In genomic region chr11:103093306-103093705, GRCm38 (mm10) we compare ENCODE assay signal across 2 mouse cellular contexts.
TF ChIP-seq lines count a peak whose summit lies in the region.

No protein-coding gene starts in this region.

TF ChIP-seq in C2C12, 6 proteins besides CTCF, POLR2A, EP300 and RAD21 (continued from another document):
- no peak for TF ChIP-seq CEBPB (IDR thresholded peaks at IDR 0.05; ENCODE audit: low read depth)
- no peak for TF ChIP-seq USF1 (IDR thresholded peaks at IDR 0.05; ENCODE audit: low read depth)
TF ChIP-seq in C2C12: peak in this region for 0.

TF ChIP-seq in MEL, 35 proteins besides CTCF, POLR2A, EP300 and RAD21 (continued from another document):
- TF ChIP-seq USF2 (IDR thresholded peaks at IDR 0.05; ENCODE audit: borderline replicate concordance in 1 of 2, insufficient read depth in 1 of 2, low read depth in 1 of 2, low read length in 2 of 2), result no peak
- peak; percentile 46; the same call in 1 of the 2 replicates for TF ChIP-seq TAL1 (IDR thresholded peaks at IDR 0.05; ENCODE audit: low read length)
- TF ChIP-seq MAX (IDR thresholded peaks at IDR 0.05; ENCODE audit: low read length), result no peak
- TF ChIP-seq ETS1 (IDR thresholded peaks at IDR 0.05; ENCODE audit: low read depth, low read length), result peak; percentile 52; the same call in 1 of the 2 replicates
- TF ChIP-seq MAFK (IDR thresholded peaks at IDR 0.05; ENCODE audit: borderline replicate concordance, low read depth, low read length), result no peak
- TF ChIP-seq GATA1 (IDR thresholded peaks at IDR 0.05; ENCODE audit: low read depth, low read length), result peak; percentile 85
- no peak for TF ChIP-seq KAT2A (conservative IDR thresholded peaks at IDR 0.05; ENCODE audit: low read depth, low read length)
- TF ChIP-seq BHLHE40 (IDR thresholded peaks at IDR 0.05; ENCODE audit: borderline replicate concordance, low read depth, low read length), result peak; percentile 12; the same call in 1 of the 2 replicates
- peak; percentile 97 for TF ChIP-seq RCOR1 (IDR thresholded peaks at IDR 0.05; ENCODE audit: low read depth, low read length)
